Mouse (Mus musculus) lung, postnatal 36 days (tissue): ENCODE results near the gene Rilp.
A peak's percentile ranks its signal among the peaks of the same experiment; 100 is the strongest.

ENCODE experiments used
- DNase-seq: peaks from one replicate; pipeline ENCODE4 v3.0.0; 2022; ENCODE audit warnings: mixed read lengths

The Rilp gene

DNA sequence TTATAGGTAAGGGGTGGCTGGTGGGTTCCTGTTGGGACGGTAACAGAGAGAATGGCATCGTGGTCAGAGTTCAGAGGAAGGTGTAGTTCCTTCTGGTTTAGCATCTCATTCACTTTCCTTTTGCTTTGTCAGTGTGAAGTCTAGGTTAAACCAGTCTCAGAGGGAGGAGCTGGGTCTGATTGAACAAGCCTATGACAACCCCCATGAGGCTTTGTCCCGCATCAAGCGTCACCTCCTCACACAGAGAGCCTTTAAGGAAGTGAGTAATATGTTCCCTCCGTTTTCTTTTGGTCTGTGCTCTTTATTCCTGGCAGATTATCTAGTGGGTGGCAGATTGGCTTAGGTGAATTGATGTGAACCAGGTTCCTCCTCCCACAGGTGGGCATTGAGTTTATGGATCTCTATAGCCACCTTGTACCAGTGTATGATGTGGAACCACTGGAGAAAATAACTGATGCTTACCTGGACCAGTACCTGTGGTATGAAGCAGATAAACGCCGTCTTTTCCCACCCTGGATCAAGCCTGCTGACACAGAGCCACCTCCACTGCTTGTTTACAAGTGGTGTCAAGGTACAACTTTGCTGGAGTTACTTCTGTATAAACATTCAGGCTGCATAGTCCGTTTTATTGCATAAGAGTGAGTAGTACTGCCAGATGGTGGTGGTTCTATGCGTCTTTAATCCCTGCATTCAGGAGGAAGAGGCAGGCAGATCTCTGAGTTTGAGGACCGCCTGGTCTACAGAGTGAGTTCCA lies 15.4 kb upstream of the Rilp start:
- no peak for DNase-seq

DNA sequence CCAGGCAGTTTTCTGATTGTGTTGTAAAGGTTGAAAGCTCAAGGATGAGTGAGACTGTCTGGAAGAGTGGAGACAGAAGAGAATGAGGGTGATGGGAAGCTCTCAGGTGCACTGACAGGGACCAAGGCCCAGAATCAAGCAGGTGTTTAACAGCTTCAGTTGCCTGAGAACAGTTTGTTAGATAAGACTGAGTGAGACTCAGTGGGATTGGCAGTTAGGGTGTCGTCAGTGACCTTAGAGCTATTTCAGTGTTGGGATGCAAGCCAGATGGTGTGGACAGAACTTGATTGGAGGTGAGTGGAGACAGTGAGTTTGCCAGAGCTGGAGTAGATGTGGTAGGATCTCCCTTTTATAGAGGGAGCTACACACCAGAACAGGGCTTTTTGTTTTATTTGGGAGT lies 11.8 kb upstream of the Rilp start:
- no peak for DNase-seq

DNA sequence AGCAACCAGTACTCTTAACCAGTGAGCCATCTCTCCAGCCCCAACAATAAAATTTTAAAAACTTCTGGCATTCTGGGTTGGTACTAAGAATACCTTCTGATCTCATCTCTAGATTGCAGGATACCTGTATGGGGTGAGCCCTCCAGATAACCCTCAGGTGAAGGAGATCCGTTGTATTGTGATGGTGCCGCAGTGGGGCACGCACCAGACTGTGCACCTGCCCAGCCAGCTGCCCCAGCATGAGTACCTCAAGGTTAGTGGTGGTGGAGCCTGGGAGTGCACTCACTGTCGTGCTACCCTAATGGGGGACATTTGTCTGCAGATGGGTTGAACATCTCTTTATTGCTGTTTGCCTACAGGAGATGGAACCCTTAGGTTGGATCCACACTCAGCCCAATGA lies 1.7 kb upstream of the Rilp start:
- no peak for DNase-seq

DNA sequence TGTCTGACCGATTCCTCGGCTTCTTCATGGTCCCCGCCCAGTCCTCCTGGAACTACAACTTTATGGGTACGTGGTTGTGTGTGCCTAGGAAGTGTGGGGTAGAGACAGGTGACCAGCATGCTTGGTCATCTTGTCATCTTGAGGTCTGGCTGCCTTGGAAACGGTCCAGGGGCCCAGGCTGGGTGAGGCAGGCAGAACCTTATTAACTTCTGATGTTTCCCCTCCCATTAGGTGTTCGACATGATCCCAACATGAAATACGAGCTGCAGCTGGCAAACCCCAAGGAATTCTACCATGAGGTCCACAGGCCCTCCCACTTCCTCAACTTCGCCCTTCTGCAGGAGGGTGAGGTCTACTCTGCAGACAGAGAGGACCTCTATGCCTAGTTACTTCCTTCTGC lies 990 bp upstream of the Rilp start:
- DNase-seq, result peak; percentile 29

DNA sequence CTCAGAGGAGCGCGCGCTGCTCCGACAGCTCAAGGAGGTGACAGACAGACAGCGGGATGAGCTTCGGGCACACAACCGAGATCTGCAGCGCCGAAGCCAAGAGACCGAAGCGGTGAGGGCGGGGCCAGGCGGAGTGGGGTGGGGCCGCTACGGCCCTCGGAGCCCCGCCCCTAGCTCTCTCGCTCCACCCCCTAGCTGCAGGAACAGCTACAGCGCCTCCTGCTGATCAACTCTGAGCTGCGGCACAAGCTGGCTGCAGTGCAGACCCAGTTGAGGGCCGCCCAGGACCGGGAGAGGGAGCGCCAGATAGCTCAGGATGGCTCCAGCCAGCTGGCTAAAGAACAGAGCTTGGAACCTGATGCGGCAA lies 716 bp downstream of the Rilp start:
- peak; percentile 96 for DNase-seq

DNA sequence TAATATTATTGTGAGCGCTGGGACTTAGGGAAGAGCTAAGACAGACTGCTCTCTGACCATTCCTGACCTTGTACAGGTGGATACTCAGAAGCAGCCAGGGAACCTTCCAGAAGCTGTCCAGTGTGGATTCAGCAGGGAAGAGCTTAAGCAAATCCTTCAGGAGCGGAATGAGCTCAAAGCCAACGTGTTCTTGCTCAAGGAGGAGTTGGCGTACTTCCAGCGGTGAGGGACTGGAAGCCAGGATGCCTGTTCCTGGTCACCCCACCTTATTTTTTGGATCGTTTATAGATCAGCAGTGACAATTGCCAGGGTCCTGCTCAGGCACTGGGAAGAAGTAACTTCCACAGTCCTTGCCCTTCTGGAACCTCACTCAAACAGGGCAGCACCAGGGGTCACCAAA lies 1.3 kb downstream of the Rilp start:
- peak; percentile 84 for DNase-seq

DNA sequence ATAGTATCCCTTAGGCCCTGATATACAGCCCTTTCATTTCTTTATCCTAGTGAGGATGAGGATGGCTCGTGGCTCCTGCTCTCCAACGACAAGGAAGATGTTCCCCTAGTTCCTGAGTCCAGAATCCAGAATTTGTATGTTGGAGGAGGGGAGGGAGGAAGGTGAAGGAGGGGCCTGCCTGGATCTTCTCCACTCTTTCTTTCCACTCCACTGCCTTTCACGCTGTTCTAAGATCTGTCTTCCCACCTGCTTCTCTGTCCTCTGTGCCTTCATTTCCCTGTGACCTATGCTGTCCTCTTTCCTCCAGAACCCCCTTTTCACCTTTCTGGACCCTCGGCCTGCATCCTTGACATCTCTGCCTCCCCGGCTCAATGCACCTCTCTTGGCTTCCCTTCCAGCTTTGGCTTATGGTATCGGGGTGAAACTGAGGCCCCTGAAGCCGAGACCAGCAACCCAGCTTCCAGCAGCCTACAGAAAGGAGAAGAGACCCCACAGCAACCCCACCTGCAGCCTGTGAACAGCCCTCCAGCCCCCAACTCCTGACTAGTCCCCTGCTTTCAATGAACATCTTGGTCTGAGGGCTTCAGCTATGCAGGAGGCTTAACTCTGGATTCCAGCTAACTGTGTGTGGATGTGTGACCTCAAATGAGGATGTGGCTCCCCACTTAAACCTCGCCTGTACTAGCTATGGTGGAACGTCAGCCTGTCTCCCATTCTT lies 2.6 kb downstream of the Rilp start:
- no peak for DNase-seq

DNA sequence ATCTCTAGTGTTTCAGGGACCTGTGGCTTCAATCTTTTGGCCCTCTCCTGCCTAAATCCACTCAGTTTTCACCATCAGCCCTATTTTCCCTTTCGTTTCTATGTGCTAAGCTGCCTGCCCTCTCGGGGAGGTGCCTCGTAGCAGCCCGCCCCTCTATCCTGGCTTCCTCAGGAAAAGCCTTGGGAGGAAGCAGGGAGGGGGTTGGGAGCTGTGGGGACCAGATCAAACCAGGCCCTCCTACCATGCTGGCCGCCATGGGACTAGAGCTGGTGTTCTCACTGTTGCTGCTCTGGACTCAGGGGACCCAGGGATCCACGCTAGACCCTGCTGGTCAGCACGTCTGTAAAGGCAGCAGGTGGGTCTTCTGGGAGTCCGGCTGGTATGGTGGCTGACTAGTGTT lies 3.4 kb downstream of the Rilp start, which contains the start of gene Scarf1:
Gene Scarf1 (plus strand): TSS at position 205 of the 400 bp plus-strand sequence.
- DNase-seq, result peak; percentile 90

DNA sequence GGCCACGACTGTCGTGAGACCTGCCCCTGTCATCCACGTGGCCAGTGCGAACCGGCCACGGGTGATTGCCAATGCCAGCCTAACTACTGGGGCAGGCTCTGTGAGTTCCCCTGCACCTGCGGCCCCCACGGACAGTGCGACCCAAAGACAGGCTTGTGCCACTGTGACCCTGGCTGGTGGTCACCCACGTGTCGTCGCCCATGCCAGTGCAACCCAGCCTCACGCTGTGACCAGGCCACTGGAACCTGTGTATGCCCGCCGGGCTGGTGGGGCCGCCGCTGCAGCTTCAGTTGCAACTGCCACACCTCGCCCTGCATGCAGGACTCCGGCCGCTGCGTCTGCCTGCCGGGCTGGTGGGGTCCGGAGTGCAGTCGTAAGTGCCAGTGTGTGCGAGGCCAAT lies 5.3 kb downstream of the Rilp start:
- no peak for DNase-seq

DNA sequence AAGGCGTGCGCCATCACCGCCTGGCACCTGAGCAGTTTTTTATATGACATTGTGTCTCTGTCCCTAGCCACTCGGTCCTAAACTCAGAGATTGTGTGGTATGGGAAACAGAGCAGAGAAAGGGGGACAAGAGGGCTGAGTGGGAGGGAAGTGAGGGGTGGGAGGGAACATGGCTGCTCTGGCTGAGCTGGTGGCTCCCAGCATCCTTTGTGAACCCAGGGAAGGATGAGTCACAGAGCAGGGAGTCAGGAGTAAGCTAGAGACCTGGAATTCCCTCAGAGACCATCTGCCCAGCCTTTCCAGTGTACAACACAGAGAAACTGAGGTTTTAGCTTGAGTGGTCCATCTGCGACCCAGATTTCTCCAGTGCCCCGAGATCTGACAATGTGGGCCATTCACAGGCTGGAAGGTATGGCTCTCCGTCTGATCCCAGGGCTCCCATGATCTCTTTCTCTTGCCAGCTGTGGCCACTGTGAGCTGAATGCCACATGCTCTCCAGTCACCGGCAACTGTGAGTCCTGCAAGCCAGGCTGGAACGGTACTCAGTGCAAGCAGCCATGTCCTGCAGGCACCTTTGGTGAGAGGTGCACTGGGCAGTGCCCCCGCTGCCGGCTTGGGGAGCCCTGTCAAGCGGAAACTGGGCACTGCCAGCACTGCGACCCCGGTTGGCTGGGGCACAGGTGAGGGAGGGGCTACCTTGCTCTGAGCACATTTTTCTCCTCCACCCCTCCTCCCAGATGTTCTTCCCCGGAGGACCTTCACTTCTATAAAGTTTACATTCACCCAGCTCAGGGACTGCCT lies 10.1 kb downstream of the Rilp start:
- DNase-seq, result no peak

DNA sequence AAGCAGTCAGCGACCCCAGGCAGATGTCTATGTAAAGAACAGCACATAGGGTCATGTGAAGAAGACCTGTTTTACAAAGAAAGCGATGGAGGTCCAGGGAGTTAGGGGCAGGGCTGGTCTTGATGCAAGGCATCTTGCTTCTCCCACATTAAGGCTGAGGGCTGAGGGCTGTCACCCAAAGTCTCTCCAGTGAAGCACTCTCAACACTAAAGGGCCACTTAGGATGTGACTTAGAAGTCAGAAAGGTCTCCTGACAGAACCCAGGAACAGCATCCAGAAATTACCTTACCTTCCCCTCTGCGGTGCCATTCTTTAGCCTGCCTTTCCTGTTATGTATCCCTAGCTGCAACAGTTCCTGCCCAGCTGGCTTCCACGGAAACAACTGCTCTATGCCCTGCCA lies 11.7 kb downstream of the Rilp start:
- DNase-seq, result peak; percentile 71

DNA sequence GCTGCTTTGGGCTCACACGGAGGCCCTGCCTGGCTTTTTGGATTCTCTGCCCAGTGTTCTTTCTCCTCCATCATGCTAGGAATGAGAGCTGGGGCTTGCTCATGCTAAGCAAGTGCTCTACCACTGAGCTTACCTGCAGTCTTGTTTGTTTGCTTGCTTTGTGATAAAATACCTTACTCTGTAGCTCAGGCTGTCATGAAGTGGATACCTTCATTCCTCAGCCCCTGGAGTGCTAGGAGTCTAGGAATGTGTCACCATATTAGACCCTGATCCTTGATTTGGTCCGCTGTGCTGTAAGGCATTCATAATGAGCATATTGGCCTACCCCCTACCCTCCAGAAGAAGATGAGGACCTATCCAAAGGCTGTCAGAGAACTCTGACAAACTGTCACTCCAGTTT lies 12.9 kb downstream of the Rilp start:
- no peak for DNase-seq

DNA sequence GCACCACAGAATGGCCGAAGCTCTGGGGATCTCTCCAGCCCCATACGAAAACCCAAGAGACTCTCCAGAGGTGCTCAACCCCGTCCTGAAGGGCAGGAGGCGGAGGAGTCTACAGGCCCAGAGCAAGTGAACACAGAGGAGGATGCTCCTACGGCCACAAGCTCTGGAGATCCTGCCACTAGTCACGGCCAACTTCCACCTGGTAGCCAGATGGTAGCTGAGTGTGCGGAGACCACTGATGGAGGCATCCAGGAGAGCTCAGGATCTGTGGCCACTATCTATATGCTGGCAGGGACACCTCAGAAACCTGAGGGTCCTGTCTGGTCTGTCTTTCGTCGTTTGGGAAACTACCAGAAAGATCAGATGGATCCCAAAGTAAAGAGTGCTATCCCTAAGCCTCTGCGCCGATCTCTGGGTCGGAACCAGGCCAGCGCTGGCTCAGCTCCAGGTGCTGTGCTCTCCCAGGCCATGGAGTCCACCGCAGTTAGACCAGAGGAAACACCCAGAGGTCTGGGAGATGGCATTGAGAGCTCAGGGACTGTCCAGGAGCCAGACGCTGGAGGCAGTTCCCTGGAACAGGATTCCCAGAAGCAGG lies 15.7 kb downstream of the Rilp start:
- no peak for DNase-seq

DNA sequence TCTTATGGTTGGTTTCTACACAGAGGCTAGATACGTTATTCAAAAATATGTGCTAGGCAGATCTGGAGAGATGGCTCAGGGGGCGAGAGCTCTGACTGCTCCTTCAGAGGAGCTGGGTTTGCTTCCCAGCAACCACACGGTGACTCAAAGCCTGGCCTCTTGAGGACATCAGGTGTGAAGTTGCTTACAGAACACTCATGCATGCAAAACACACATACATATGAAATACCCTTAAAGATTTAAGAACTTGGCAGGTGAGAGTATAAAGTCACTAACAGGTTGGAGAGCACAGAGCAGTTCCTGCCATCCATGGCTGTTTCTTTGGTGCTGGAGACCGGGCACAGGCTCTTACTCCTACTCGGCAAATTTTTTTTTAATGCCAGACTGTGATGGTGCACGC lies 17.0 kb downstream of the Rilp start:
- DNase-seq, result no peak

DNA sequence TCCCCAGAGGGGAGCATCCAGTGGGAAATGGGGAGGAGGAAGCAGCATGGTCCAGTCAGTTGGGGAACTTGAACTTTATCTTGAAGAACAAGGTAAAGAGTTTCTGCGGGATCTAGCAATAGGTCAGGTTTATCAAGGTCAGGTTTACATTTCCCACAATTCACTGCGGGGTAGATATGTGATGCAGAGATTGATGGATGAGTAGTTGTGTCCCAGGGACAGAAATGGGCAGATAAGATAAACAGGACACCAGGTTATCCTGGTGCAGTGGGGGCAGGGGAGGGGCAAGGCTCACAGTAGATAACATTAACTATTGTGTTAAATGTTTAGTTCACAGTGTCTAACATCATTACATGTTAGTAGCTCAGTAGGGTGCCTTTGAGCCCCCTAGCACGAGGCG lies 19.9 kb downstream of the Rilp start:
- DNase-seq, result no peak

DNA sequence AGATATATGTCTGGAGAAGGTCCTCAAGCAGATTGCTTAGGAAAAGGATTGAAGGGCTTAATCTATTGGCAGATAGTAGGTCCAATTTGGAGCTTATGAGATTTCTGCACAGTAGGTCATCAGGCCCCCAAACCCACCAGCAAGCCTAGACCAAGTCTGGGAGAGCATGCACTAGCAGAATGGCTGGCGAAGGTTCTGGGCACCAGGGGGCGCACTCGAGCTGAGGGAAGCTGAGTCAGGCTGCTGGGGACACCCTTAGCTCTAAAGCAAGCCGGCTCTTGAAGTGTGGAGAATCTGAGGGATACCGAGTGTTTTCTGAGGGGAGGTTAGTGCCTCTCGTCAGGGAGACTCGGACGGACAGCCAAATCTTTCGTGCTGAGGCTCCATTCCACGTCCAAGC lies 20.4 kb downstream of the Rilp start:
- DNase-seq, result peak; percentile 97

DNA sequence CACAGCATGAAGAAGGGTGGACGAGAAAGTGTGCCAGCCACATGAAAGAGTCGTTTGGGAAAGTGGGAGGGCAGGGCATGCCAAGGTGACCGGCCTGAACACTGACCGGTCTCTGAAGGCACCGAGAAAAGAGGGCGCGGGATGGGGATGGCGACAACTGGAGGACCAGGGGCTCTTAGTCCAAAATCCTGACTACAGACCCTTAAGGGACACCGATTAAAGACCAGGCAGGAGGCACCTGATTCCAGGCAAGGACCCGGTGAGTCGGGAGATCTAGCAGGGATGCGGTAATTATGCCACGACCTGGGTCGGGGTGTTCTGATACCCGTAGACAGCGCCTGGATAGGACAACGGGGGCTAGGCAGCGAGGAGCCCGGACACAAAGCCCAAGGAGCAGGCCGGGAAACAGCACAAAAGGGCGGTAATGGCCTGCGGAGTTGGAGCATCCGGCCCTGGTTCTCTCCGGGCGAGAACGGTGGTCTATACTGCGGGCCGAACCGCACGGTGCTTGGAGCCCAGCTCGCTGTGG lies 21.0 kb downstream of the Rilp start:
- DNase-seq, result no peak

DNA sequence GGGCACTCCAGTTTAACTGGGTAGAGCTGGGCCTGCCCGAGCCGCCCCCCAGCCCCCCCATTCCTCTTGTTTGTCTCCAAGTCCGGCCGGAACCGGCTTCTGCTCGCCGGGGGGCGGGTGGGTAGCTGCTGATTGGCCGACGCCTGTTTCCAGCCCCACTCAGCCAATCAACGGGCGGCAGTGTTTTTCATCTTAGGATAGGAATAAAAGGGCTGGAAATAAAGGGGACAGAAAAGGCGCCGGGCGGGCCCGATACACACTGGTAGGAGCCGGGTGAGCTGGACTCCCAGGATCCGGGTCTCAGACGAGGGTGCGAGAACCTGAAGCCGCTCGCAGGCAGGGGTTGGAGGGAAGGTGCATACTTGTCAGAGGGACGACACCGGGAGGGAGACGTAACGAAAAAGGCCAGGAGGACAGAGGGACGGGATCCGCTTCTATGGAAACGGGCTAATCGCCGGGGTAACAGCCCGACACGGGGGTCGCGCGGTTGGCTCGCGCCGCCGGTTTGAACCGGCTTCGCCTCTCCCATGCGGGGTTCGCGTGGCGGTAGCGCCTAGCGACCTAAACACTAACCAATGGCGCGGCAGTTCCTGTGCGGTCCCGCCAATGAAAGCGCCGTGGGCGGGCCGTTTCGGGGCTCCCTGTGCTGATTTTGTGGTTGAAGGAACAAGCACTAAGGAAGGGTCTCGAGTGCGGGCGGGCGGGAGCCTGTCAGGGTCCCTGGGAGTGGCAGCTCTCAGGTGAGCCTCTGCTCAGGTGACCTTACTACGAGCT lies 21.8 kb downstream of the Rilp start, which contains the start of gene Slc43a2:
Gene Slc43a2 (plus strand): TSS at position 226 of the 774 bp plus-strand sequence.
- peak; percentile 97 for DNase-seq

DNA sequence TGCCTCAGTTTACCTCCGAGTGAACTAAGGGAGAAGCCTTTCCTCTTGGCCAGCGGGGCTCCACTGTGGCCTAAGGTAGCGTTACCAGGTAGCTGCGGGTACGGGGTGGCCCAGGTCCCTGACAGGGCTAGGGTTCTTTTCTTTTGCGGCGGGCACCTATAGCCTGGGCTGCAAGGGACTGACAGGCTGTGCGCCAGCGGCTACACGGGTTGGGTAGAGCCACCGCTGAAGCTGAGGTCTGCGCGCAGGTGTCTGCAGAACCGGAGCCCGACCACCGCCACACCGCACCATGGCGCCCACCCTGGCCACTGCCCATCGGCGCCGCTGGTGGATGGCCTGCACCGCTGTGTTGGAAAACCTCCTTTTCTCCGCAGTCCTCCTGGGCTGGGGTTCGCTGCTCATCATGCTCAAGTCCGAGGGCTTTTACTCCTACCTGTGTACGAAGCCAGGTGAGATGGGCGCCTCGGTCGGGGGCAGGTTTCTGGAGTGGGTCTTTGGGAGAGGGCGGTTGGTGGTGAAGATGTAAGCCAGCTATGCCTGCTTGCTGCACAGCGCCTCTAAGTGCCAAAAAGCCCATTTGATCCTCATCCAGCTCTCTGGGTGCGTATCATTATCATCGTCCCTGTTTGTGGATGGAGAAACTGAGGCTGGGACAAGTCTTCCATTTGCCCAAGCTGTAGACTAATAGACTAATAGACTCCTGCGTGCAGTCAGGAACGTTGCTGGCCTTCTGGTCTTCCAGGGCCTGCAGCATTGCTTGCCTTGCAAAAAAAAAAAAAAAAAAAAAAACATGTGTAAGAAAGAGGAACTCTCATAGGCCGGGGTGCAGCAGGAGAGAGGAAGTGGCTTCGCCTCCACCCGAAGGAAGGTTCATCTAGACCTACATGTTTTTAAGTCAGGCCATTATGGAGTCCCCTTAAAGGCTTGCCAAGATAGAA lies 22.7 kb downstream of the Rilp start:
- DNase-seq, result peak; percentile 64

DNA sequence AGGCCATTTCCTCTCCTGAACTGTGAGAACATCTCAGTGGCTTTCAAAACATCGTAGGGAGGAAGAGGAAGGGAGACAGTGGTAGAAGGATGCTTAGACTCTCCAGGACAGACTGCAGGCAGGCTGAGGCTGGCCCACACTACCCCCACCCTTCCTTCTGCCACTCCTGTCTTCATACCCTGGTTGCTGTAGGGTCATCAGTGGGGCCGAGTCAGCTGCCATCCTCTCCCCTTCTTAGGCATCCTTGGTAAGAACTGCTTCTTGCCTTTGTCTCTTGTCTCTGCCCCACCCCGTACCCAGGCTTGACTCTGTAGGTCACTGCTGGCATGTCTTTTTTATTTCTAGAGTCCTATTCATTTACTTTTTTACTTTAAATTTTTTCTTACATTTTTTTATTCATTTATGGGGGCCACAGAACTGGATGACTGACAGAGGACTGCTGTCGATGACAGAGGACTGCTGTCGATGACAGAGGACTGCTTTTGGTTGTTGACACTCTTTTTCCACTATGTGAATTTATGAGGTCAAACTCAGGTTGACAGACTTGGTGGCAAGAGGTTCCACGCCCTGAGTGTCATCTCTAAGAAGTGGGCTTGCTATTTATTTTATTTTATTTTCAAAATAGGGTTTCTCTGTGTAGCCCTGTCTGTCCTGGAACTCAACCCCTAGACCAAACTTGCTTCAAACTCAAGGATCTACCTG lies 23.6 kb downstream of the Rilp start:
- DNase-seq, result no peak
